Mouse (Mus musculus) MN1 (cell line): ENCODE measurements around the gene 1700066M21Rik.

Experiments
- DNase-seq: peaks from one replicate; pipeline ENCODE4 v3.0.0-alpha.2; 2016; ENCODE audit warnings: low spot score

Gene 1700066M21Rik

GRCm38 (mm10) chr1:57392417-57392816, 15.0 kb downstream of the 1700066M21Rik start:
- no peak for DNase-seq

- peak; percentile 62 for DNase-seq
Observed at GRCm38 (mm10) chr1:57394051-57394450, 16.6 kb downstream of the 1700066M21Rik start.

DNA sequence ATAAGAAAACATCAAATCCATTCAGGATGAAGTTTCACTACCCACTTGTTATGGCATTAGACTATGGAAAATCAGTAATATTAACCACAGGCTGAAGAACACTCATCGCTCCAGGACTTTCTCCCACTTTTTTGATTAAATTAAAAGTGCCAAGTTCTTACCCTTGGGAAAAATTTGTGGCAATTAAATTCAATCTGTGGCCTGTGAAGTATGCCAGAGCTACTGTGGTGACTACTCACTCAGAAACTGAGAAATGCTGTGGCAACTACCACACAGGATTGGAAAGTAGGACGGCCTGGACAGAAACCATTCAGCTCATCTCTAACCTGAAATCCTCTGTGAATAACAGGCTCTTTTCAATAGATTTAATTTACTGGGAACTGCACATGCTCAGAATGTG, 22.9 kb downstream of the 1700066M21Rik start:
- DNase-seq, result peak; percentile 33

DNA sequence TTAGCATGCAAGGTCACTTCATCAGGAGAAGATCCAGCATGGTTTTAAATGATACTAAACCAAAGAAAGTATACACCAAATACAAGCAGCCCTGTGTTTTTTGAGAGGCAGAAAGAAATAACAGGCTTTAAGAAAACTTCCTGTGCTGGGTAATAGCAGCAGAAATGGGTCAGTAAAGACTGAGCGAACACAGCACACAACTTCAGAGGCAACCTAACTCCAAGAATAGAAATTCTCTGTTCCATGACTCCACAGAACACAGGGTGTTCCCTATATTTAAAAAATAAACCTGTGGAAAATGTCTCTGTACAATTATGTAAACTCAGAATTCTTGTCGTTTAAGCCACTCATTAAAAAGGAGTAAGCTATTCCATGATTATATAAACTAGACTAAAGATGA, 23.5 kb downstream of the 1700066M21Rik start:
- no peak for DNase-seq

DNA sequence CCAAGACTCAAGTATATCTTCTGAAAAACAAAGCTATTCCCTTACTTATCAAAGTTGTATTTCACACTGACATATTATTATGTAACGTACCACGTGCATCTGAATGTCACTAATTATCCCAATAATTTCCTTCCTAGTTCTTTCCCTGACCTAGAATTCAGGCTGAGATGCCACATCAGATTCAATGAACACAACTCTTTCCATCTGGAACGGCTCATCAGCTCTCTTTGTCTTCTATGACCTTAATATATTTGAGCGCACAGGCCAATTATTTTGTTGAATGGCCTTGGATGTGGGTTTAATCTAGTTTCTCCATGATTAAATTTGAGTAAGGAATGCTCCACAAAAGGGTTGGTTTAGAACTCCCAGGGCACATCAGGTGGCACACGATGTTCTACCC, 24.7 kb downstream of the 1700066M21Rik start:
- peak; percentile 11 for DNase-seq

- DNase-seq, result peak; percentile 84
Observed at GRCm38 (mm10) chr1:57406187-57407151, 29.0 kb downstream of the 1700066M21Rik start, which contains the start of the genes Maip1 and Tyw5. TSS of gene Maip1 (plus strand) at chr1:57406328. TSS of gene Tyw5 (minus strand) at chr1:57407101.

GRCm38 (mm10) chr1:57408994-57409393, 31.6 kb downstream of the 1700066M21Rik start:
- no peak for DNase-seq

- no peak for DNase-seq
Observed at GRCm38 (mm10) chr1:57413397-57413796, 36.0 kb downstream of the 1700066M21Rik start.

GRCm38 (mm10) chr1:57423696-57424095, 46.3 kb downstream of the 1700066M21Rik start:
- no peak for DNase-seq

DNA sequence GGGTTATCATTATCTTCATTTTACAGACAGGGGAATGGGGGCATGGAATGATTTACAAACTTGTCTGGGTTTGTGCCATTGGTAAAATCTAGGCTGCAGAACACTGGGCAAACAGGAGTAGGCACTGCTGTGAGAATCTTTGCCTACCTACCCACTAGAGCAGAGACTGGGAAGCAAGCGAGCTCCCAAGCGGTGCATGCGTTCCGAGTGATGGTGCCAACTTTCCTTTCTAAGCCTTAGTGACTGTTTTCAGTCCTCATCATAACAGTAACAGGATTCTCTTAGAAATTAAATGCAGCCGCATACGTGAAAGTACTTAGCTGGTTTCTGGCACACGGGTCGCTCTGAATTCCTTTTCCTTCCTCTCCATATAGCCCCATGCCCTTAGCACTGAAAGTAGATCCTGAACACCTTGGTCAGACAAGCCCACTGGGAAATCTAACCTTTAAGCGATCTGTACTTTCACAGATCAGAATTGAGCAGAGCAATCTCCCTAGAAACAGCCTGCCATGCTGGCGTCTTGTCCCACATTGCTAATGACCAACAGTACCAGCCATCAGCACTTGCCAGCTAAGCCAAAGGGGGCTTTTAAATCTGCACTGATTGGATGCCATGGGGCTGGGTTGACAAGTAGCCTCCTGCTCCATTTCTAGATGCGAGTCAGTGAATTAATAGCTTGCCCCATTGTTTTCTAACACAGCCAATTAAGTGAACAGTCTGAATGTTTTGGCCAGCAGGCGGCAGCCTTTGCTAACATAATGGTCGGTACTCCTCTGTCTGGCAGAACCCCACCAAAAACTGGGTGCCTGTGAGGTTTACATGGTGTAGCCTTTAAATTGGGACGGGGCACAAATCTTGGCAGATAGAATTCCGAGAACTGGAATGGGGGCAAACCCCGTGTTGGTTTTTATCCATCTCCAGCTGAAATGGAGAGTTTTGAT, 51.2 kb downstream of the 1700066M21Rik start:
- DNase-seq, result peak; percentile 60

GRCm38 (mm10) chr1:57429786-57430483, 52.5 kb downstream of the 1700066M21Rik start:
- DNase-seq, result no peak

GRCm38 (mm10) chr1:57433141-57433540, 55.7 kb downstream of the 1700066M21Rik start:
- no peak for DNase-seq
